Mouse (Mus musculus): Measurements from ENCODE around the gene Mrps26.

DNA sequence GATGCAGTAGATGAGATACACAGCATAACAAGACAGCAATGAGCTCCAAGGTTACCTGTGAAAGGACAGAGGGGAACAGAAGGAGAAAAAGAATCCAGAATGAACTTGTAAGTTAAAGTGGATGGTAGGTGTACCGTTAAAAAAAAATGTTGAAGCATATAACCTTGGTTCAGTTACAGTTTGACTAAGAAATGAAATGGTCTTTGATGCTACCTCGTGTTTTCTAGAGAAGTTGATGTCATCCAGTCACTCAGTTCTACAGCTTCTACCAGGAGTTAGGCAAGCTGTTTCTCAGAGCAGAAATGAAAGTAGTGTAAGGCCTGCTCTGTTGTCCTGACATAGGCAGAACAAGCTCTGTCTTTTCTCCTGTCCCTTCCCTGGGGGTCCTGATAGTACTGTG lies 34.3 kb upstream of the Mrps26 start:
- TF ChIP-seq CTCF (IDR thresholded peaks at IDR 0.05; ENCODE audit: insufficient read depth, low read length): no peak
- TF ChIP-seq POLR2A (IDR thresholded peaks at IDR 0.05; ENCODE audit: borderline replicate concordance, extremely low read depth, low read depth, low read length): no peak

Measured in lung, adult 2 months (tissue).